Mouse (Mus musculus) limb, embryonic 12.5 days (tissue): Measurements from ENCODE around the gene Krtap5-4. TPM values are rescaled to one million over a fixed set of nuclear protein-coding genes. Genes with fewer than 3 reads are reported as not detected.

Source experiments
- ATAC-seq: fragments of 200-750 bp; cut with Nextera tagmentation; 2 replicates; pipeline ENCODE4 v1.8.0; 2017; ENCODE audit warnings: low read depth, moderate TSS enrichment; ENCODE audit not compliant: insufficient number of reproducible peaks, insufficient read depth, low FRiP score, low TSS enrichment
- H3K27ac ChIP-seq: fragments of 300-500 bp; sonication (generic); 2 replicates; pipeline ENCODE4 v1.5.1; 2016; ENCODE audit warnings: mild to moderate bottlenecking, moderate library complexity
- H3K27me3 ChIP-seq: fragments of 300-500 bp; sonication (generic); 2 replicates; pipeline ENCODE4 v1.6.1; 2016; ENCODE audit warnings: mild to moderate bottlenecking, moderate library complexity
- H3K36me3 ChIP-seq: fragments of 300-500 bp; sonication (generic); 2 replicates; pipeline ENCODE4 v1.6.1; 2016; ENCODE audit warnings: mild to moderate bottlenecking, moderate library complexity
- H3K4me1 ChIP-seq: fragments of 300-500 bp; sonication (generic); replicated peaks from 2 replicates; pipeline ENCODE4 v1.6.1; 2016
- H3K4me2 ChIP-seq: fragments of 300-500 bp; sonication (generic); 2 replicates; pipeline ENCODE4 v1.6.1; 2016; ENCODE audit warnings: mild to moderate bottlenecking, moderate library complexity
- H3K4me3 ChIP-seq: fragments of 300-500 bp; sonication (generic); replicated peaks from 2 replicates; pipeline ENCODE4 v1.5.1; 2016; ENCODE audit warnings: mild to moderate bottlenecking
- H3K9ac ChIP-seq: fragments of 300-500 bp; sonication (generic); replicated peaks from 2 replicates; pipeline ENCODE4 v1.6.1; 2016; ENCODE audit warnings: mild to moderate bottlenecking, moderate library complexity
- H3K9me3 ChIP-seq: fragments of 300-500 bp; sonication (generic); 2 replicates; pipeline ENCODE4 v1.6.1; 2016; ENCODE audit warnings: mild to moderate bottlenecking, moderate library complexity
- WGBS: fragments of 180-500 bp; shearing (Covaris S2); methylation state at CpG from one replicate; pipeline ENCODE4 v1.1.7; 2016; 5-methylcytosine and 5-hydroxymethylcytosine counted together
- polyA plus RNA-seq: library from polyadenylated mRNA; unstranded; fragments of >200 nt; fragmentation: Nextera tagmentation; extraction: Ambion mirVana; gene quantifications from 2 replicates; pipeline ENCODE4 v1.2.1, GENCODE M21; 2016

Krtap5-4 gene
- polyA plus RNA-seq, 1 experiment from 2014 or later = not detected

DNA sequence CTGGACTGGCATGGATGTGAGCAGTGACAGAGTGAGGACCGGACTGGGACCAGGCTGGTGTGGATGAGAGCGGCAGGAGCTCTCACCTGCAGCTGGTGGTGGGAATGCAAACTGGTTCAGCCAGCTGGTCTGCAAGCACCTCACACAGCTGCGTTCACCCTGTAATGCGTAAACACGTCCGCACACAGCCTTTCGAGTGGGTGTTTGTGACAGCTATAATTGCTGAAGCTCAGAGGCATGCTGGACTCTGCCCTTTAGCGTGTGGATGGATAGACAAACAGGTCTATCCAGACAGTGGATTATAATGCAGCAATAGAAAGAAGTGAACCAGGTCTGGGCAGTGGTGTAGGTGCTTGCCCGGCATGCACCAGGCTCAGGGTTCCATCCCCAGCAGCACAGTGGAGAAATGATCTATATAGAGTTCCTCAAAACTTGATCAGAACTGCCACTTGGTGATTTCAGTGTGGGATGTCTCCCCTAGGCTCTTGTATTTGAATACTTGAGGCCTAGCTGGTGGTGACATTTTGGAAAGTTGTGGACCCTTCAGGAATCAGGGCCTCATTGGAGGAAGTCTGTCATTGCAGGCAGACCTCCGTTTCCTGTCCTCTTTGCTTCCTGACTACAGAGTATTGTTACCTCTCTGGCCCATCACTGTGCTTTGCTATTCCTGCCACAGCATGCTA lies 38.4 kb downstream of the Krtap5-4 start:
- H3K27ac ChIP-seq = peak overlapping the region; percentile 37; the same call in 1 of the 2 replicates

DNA sequence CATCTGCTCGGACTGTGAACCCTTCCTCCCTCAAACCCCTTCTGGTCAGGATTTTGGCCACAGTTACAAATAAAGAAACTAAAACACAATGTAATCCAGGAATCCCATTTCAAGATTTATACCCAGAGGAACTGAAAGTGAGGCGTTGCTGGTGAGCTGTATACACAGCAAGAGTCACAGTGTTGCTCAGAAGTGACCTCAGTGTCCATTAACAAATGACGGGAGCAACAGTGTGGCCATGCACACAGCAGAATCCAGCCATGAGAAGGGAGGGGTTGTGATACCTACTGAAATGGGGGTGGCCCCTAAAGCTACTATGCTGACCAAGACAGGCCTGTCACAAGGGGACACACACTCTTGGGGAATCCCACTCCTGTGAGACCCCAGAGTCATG lies 38.9 kb downstream of the Krtap5-4 start:
- peak overlapping the region; percentile 37; the same call in 1 of the 2 replicates for H3K27ac ChIP-seq
- no peak overlapping the region for H3K4me3 ChIP-seq
- WGBS = 77% methylated on average over 3 of the region's 3 CpGs
- H3K9me3 ChIP-seq = no peaks in the 10 kb centered on the region
- no peak for ATAC-seq
- no peaks in the 10 kb centered on the region for H3K27me3 ChIP-seq
- peaks cover 10% of the 10 kb centered on the region; the same call in 1 of the 2 replicates for H3K4me1 ChIP-seq
- H3K9ac ChIP-seq = no peak overlapping the region
- no peak overlapping the region for H3K4me2 ChIP-seq
- no peaks in the 10 kb centered on the region for H3K36me3 ChIP-seq

More for the DNA sequence above, 38.4 kb downstream of the Krtap5-4 start:
- ATAC-seq = no peak
- Histone ChIP-seq H3K9ac (no peak overlapping the region), H3K27me3 (no peaks in the 10 kb centered on the region), H3K9me3 (no peaks in the 10 kb centered on the region), H3K4me1 (peaks cover 10% of the 10 kb centered on the region; the same call in 1 of the 2 replicates), H3K4me3 (no peak overlapping the region), H3K4me2 (no peak overlapping the region), H3K36me3 (no peaks in the 10 kb centered on the region)
- WGBS = 54% methylated on average over 10 of the region's 10 CpGs

DNA sequence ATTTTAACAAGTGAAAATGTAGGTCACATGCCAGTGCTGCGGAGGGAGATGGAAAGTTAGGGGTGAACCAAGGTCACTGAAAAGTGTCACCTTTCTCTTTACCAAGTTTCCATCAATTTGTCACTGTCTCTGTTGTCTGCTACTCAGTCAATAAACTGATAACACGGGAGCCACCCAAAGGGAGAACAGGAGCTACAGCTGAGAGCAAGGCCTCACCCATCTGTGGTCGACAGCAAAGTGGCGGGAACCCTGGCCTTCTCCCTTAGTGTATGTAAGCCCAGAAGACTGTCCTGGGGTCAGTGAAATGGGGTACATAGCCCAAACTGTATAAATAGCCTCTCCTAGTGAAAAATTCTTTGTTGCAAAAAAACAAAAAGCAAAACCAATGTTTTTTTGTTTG lies 44.2 kb downstream of the Krtap5-4 start:
- Histone ChIP-seq H3K4me2 (no peak overlapping the region), H3K9ac (no peak overlapping the region), H3K36me3 (no peaks in the 10 kb centered on the region), H3K27ac (no peak overlapping the region), H3K4me3 (no peak overlapping the region), H3K27me3 (peaks cover 4% of the 10 kb centered on the region; the same call in 1 of the 2 replicates), H3K9me3 (no peaks in the 10 kb centered on the region), H3K4me1 (peaks cover 6% of the 10 kb centered on the region)
- no peak for ATAC-seq
- WGBS = 64% methylated on average over 4 of the region's 4 CpGs

DNA sequence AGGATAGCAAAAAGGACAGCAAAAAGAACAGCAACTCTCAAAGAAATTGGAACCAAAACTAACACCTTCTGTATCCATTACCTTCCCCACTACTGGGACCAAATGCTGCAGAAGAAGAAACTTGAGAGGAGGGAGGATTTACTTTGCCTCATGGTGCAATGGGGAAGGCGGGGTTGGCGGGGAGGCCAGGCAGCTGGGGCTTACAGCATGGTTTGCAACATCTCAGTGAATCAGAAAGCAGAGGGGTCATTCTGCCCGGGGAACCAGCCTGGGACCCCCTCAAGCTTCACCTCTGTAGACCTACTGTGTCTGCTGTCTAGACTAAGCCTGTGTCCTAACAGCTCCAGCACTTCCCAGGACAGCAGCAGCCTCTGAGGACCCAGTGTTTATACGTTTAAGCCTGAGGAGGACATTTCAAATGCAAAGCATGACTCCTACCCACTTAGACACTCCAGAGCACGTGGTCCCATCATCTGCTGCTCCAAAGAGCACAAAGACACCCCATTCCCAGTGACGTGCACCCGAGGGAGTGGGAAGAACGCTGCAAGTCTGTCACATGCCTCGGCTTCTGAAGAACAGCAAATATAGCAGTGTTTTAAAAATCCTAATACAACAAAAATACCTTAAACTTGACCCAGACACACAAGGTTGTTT lies 46.1 kb downstream of the Krtap5-4 start:
- peak; percentile 68 for ATAC-seq
- Histone ChIP-seq H3K4me3 (no peak overlapping the region), H3K27ac (no peak overlapping the region), H3K36me3 (no peaks in the 10 kb centered on the region), H3K9ac (no peak overlapping the region), H3K4me2 (0 out of 2 replicates have a peak overlapping the region, but pooled peaks have one; percentile 15), H3K9me3 (no peaks in the 10 kb centered on the region), H3K27me3 (peaks cover 4% of the 10 kb centered on the region; the same call in 1 of the 2 replicates), H3K4me1 (peaks cover 6% of the 10 kb centered on the region)
- 31% methylated on average over 9 of the region's 9 CpGs for WGBS

DNA sequence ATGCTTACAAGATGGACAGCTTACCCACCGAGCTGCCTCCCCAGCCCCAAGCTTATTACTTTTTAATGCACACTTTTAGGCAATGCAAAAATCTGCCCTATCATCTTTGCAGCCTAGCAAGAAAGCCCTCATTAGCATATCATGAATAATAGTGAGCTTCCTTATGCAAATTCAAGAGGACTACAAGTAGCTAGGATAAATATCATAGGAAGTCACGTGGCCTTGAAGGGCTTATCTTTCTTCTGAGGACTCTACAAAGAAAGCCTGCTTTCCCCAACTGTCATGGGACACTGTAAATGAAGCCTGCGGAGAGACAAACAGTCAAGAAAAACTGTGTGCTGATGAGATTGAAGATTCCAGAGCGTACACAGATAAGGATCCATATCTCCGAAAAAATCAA lies 48.2 kb downstream of the Krtap5-4 start:
- Histone ChIP-seq H3K4me2 (no peak overlapping the region), H3K4me1 (peaks cover 6% of the 10 kb centered on the region), H3K27ac (no peak overlapping the region), H3K27me3 (peaks cover 4% of the 10 kb centered on the region), H3K9me3 (no peaks in the 10 kb centered on the region), H3K36me3 (no peaks in the 10 kb centered on the region), H3K4me3 (no peak overlapping the region), H3K9ac (no peak overlapping the region)
- WGBS = 84% methylated on average over 5 of the region's 5 CpGs
- no peak for ATAC-seq

DNA sequence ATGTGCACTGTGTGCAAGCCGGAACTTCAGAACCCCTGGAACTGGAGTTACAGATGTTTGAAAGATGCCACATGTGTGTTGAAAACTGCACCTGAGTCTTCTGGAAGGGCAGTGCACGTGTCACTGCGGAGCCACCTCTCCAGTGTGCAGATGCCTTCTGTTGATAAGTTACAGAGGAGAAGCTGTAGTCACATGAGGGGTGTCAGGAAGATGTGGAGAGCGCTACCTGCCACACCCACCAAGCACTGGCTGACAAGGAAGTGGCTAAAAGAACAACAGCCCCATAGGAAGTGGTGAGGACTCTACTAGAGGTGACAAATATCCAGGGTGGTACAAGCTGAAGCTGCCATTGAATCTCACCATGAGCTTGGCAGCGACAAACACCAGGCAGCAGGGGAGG lies 50.5 kb downstream of the Krtap5-4 start:
- no peak for ATAC-seq
- no peak overlapping the region for H3K27ac ChIP-seq
- 77% methylated on average over 5 of the region's 5 CpGs for WGBS
- H3K4me2 ChIP-seq = no peak overlapping the region
- H3K4me3 ChIP-seq = no peak overlapping the region
- H3K27me3 ChIP-seq = no peaks in the 10 kb centered on the region; the same call in none of the 2 replicates
- H3K4me1 ChIP-seq = peaks cover 6% of the 10 kb centered on the region
- no peaks in the 10 kb centered on the region for H3K9me3 ChIP-seq
- no peak overlapping the region for H3K9ac ChIP-seq
- H3K36me3 ChIP-seq = no peaks in the 10 kb centered on the region

Other genes with a start within 250 kb of the Krtap5-4 start
- 62.2 and 64.1 TPM in 2 replicates for gene Mob2, start 242.5 kb upstream of the Krtap5-4 start, polyA plus RNA-seq
- 0.88 and 1.0 TPM in 2 replicates for gene Dusp8, start 207.7 kb upstream of the Krtap5-4 start, polyA plus RNA-seq
- not detected in 2 replicates for gene Gm45618, start 182.8 kb upstream of the Krtap5-4 start, polyA plus RNA-seq
- gene Gm39115, start 167.5 kb upstream of the Krtap5-4 start, polyA plus RNA-seq = not detected in 2 replicates
- not detected in 2 replicates for gene Gm45337, start 158.9 kb upstream of the Krtap5-4 start, polyA plus RNA-seq
- not detected in 2 replicates for gene Gm29735, start 146.4 kb upstream of the Krtap5-4 start, polyA plus RNA-seq
- gene Gm4553, start 137.8 kb upstream of the Krtap5-4 start, polyA plus RNA-seq = not detected in 2 replicates
- not detected in 2 replicates for gene Krtap5-2, start 127.5 kb upstream of the Krtap5-4 start, polyA plus RNA-seq
- gene Gm10153, start 113.2 kb upstream of the Krtap5-4 start, polyA plus RNA-seq = not detected in 2 replicates
- gene Krtap5-3, start 102.2 kb upstream of the Krtap5-4 start, polyA plus RNA-seq = not detected in 2 replicates
- not detected in 2 replicates for gene Gm7579, start 91.7 kb upstream of the Krtap5-4 start, polyA plus RNA-seq
- not detected in 2 replicates for gene Krtap5-5, start 73.6 kb upstream of the Krtap5-4 start, polyA plus RNA-seq
- not detected in 2 replicates for gene Gm40460, start 62.5 kb upstream of the Krtap5-4 start, polyA plus RNA-seq
- gene Gm2431, start 45.2 kb upstream of the Krtap5-4 start, polyA plus RNA-seq = not detected in 2 replicates
- gene Gm4559, start 29.2 kb upstream of the Krtap5-4 start, polyA plus RNA-seq = not detected in 2 replicates
- not detected in 2 replicates for gene Krtap5-1, start 6.4 kb upstream of the Krtap5-4 start, polyA plus RNA-seq
- 0.27 and 0.33 TPM in 2 replicates for gene Ifitm10, start 70.2 kb downstream of the Krtap5-4 start, polyA plus RNA-seq
- 0.63 and 3.4 TPM in 2 replicates for gene Gm49369, start 79.1 kb downstream of the Krtap5-4 start, polyA plus RNA-seq
- gene Ctsd, start 84.5 kb downstream of the Krtap5-4 start, polyA plus RNA-seq = 135 and 145 TPM in 2 replicates
- gene Syt8, start 131.3 kb downstream of the Krtap5-4 start, polyA plus RNA-seq = 0.60 TPM in 1 of 2 replicates, not detected in the other
- 14.4 and 15.3 TPM in 2 replicates for gene Tnni2, start 138.3 kb downstream of the Krtap5-4 start, polyA plus RNA-seq
- 30.2 and 30.3 TPM in 2 replicates for gene Lsp1, start 157.3 kb downstream of the Krtap5-4 start, polyA plus RNA-seq
- gene Tnnt3, start 195.3 kb downstream of the Krtap5-4 start, polyA plus RNA-seq = 14.3 and 17.3 TPM in 2 replicates
- gene Mrpl23, start 229.1 kb downstream of the Krtap5-4 start, polyA plus RNA-seq = 29.4 and 33.3 TPM in 2 replicates